Mouse (Mus musculus) spleen, adult 2 months (tissue): ENCODE data around the gene Ptp4a2.

Experiments used
- CTCF ChIP-seq: fragments of 200-500 bp; IDR thresholded peaks from 2 replicates; pipeline ENCODE4 v1.5.1; 2011; ENCODE audit warnings: mild to moderate bottlenecking, inconsistent platforms; ENCODE audit not compliant: insufficient read depth, insufficient read length, insufficient replicate concordance; ENCODE audit errors: extremely low read depth
- POLR2A ChIP-seq: fragments of 200-500 bp; IDR thresholded peaks from 2 replicates; pipeline ENCODE4 v1.6.1; 2011; ENCODE audit warnings: low read depth, low read length, inconsistent platforms

GRCm38 (mm10) chr4:129789635-129790034 is 21.4 kb upstream of the Ptp4a2 start:
- no peak for TF ChIP-seq CTCF
- TF ChIP-seq POLR2A = no peak
